Mouse (Mus musculus) frontal cortex, postnatal 10 days (tissue): ENCODE measurements at regions not wholly inside any gene's neighbourhood (a gene's known extent, or its start where the extent isn't known, plus 50 kb on each side); places are given as distances from the start of the nearest gene placed in this dataset.

ENCODE experiments used
- DNase-seq, 2 experiments: peaks; one replicate each; pipeline ENCODE4 v3.0.0; 2022; ENCODE audit warnings: low spot score in 2 of 2, mixed read lengths in 1 of 2

DNA sequence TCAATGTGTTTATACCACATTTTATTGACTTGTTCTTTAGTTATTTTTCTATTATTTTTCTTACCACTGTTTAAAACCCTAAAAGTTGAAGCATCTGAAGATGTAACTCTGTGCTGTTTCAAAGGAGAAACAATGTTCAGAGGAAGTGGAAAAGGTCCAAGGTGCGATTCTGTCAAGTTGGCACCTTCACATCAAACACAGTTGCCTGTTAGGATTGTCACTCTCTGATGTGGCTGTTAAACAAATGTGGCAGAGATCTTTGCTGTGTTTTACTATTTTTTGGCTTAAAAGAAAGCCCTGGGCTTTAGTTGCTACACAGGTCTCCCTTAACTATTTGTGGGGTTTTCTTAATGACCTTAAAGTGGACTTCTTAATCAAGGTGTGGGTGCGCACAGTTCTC lies 190.2 kb upstream of the Cxcr4 start:
- no peak for DNase-seq

DNA sequence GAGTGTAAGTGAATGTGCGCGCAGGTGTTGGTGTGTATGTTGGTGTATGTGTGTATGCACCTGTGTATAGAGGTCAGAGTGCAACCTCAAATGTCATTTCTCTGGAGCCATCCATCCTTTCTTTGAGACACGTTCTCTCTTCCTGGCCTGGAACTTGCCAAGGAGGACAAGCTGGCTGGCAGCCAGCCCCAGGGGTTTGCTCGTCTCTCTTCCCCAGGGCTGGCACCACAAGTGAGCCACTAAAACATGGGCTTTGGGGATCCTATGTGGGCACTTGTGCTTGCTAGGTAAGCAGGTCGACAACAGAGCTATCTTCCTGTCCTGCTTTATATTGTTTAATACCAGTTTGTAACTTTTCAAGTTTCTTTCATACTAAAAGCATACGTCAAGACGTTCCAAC lies 189.8 kb upstream of the Cxcr4 start:
- no peak for DNase-seq

DNA sequence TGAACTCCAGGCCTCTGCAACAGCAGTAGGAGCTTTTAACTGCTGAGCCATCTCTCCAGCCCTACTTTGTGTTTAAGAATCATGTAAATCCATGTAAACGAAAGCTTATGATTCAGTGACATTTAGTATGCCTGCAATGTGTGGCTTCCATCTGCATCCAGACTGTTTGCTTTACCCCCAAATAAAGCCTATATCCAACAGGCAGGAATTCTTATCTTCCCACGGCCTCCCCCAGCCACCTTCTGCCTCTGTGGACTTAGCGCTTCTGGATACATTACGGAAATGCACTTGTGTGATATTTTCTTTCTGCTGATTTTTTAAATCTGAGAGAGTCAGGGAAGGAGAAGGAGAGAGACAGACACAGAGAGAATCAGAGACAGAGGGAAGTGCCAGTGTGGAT lies 189.2 kb upstream of the Cxcr4 start:
- DNase-seq = no peak

GRCm38 (mm10) chr1:128779586-128780158 lies 187.6 kb upstream of the Cxcr4 start:
- no peak for DNase-seq

- DNase-seq = no peak
Measured at GRCm38 (mm10) chr1:128772440-128772839, 180.3 kb upstream of the Cxcr4 start.

DNA sequence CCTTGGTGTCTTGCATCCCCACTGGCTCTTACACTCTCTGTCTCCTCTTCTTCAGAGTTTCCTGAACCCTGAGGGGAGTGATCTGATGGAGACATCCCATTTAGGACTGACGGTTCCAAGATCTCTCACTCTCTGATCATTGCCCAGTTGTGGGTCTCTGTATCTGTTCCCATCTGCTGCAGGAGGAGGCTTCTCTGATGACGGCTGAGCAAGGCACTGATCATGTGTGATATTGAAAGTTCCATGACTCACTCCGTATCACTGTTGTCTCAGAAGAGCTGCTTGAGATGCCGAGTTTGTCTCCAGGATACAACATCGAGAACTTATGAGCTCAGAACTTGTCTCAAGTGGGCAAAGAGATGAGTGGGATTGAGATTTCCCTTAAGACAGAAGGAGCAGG lies 178.7 kb upstream of the Cxcr4 start:
- no peak for DNase-seq

GRCm38 (mm10) chr1:128767991-128768390 lies 175.9 kb upstream of the Cxcr4 start:
- no peak for DNase-seq

GRCm38 (mm10) chr1:128767415-128767814 lies 175.3 kb upstream of the Cxcr4 start:
- no peak for DNase-seq

- no peak for DNase-seq
Measured at GRCm38 (mm10) chr1:128766894-128767268, 174.8 kb upstream of the Cxcr4 start.

DNA sequence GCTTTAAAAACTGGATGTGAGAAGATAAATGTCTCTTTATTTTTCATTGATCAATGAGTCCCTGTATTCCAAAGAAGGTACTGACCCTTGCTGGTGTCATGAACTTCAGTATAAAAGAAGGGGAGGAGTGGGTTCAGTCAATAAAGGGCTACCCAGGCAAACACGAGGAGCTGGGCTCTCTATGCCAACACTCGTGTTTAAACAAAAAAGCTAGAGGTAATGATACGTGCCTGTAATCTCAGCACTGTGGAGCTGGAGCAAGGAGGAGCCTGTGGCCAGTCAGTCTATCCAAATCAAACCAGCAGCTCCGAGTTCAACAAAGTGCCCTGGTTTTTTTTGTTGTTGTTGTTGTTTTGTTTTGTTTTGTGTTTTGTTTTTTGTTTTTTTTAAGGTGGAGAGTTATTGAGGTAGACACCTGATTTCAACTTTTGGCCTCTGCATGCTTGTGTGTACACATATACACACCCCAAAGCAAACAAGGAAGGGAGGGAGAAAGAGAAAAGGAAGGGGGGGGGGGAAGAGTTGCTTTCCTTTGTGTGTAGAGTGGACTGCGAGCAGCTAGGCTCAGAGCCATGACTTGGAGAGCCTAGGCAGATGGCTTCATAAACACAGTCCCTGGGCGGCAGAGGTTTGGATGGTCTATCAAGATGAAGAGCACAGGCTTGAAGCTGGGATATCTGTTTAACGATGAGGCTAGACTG lies 174.2 kb upstream of the Cxcr4 start:
- DNase-seq = no peak

- DNase-seq = no peak
Measured at GRCm38 (mm10) chr1:128765626-128766025, 173.5 kb upstream of the Cxcr4 start.

GRCm38 (mm10) chr1:128765142-128765541 lies 173.0 kb upstream of the Cxcr4 start:
- DNase-seq = no peak

DNA sequence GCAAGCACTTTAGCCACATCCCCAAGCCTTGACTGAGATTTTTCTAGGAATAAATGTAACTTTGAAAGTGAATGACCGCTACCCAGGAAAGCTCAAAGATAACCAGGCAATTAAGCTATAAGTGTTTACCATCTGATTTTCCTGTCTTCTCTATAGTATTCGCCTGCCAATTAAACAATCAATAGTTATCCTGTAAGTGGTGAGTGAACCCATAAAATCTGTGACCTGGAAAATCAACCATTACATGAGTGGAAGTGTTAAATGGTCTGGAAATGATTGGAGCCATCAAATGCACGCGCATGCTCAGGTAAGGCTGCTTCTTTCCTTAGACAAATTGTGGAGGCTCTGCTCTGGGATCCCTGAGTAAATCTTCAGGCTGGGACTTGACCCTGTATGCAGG lies 170.8 kb upstream of the Cxcr4 start:
- DNase-seq = no peak

DNA sequence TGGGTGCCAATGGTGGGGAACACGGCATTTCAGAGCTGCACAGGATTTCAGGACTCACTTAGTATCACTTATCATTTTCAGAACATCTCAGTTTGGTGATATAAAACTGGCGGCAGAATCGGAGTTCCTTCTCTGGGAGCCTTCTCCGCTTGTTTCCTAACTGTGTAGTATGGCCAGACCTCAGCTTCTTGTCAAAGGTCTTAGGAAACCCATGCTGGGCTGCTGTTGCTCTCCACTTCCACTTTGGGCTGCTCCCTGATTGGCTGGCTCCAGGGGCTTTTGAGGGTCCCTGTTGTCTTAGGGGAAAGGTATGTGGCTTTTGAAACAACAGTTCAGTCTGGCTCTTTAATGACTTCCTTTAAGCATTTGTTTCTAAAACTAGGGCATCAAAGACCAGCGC lies 170.0 kb upstream of the Cxcr4 start:
- no peak for DNase-seq

DNA sequence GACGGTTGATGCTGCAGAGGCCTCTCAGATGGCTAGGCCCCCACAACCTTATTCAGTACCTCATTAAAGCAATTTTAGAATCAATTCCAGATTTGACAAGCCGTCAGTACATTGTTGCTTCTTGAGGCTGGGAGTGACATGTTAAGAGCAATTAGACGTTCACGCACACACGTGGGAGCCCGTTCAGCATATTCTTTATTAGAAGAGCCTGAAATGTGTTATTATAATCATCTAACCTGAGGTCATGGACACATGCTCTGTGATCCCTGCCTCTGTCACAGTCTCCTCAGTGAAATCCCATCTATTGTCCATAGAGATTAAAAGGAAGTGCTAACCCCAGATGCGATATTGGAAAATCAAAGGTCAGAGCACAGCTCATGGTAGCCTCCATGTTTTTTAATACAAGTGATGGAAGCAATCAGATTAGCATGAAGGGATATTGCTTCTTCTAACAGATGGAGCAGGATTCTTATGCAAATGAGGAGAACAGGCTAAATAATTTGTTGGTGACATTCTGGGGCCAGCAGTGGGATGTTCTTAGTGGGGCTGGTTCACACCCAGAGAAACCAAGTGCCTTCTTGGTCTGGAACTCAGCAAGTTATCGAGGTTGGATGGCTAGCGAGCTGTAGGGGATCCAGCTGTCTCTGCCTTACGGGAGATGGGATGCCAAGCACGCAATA lies 166.8 kb upstream of the Cxcr4 start:
- DNase-seq = no peak

- DNase-seq = no peak
Measured at GRCm38 (mm10) chr1:128758294-128758801, 166.3 kb upstream of the Cxcr4 start.

- DNase-seq = no peak
Measured at GRCm38 (mm10) chr1:128753427-128754012, 161.4 kb upstream of the Cxcr4 start.

DNA sequence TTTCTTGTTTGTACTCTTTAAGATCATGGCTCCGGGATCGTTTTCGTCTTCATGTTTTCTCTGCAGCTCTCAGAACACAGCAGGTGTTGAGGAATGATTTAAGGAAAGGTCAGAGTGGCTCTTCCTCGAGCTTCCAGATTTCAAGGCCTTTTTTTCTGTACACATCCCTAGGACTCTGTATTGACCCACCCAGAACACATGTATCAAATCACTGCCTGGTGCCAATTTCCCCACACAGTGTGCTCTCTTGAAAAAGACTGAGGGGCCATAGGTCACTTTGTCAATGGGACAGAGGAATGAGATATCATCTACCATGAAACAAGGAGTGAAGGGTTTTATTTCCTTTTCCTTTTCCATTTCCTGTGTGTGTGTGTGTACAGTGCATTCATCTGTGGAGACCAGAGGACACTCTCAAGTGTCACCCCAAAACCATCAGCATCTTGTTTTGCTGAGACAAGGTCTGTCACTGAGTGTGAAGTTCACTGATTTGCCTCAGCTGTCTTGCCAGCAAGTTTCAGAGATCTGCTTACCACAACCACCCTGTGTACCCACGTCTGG lies 157.4 kb upstream of the Cxcr4 start:
- no peak for DNase-seq

- DNase-seq = no peak
Measured at GRCm38 (mm10) chr1:128747196-128747790, 155.2 kb upstream of the Cxcr4 start.

- DNase-seq = no peak
Measured at GRCm38 (mm10) chr1:128746461-128747009, 154.4 kb upstream of the Cxcr4 start.

DNA sequence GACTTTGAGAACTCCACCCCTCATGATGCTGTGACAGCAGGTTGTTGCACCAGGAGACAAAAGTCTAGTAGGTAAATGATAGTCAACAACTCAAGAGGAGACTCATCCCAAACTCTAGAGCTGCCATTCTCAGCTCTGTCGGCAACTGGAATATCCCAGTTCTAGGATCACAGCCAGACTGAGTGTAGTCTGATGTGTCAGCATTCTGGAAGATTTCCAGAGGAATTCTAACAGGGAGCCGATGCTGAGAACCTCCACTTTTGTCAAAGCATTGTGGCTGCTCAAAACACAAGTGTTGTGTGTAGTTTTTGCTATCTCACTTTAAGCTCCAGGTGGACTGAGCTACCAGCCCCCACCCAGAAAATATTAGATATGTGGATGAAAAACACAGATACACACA lies 148.5 kb upstream of the Cxcr4 start:
- no peak for DNase-seq

GRCm38 (mm10) chr1:128738152-128738551 lies 146.1 kb upstream of the Cxcr4 start:
- no peak for DNase-seq
